Mouse (Mus musculus) olfactory bulb, adult 2 months (tissue): Measurements from ENCODE around the gene Col5a2. TPM values are rescaled to one million over a fixed set of nuclear protein-coding genes. Genes with fewer than 3 reads are reported as not detected.

Source experiments
- H3K27ac ChIP-seq: fragments of 200-500 bp; 2 replicates; pipeline ENCODE4 v1.5.1; 2012; ENCODE audit warnings: low read depth, low read length; ENCODE audit not compliant: insufficient read depth
- H3K4me1 ChIP-seq: fragments of 200-500 bp; 2 replicates; pipeline ENCODE4 v1.6.1; 2012; ENCODE audit warnings: low read length; ENCODE audit not compliant: control insufficient read depth, insufficient read depth
- H3K4me3 ChIP-seq: fragments of 200-500 bp; 2 replicates; pipeline ENCODE4 v1.5.1; 2012; ENCODE audit warnings: mild to moderate bottlenecking, low read depth, low read length, moderate library complexity; ENCODE audit not compliant: insufficient read depth
- CTCF ChIP-seq: fragments of 200-500 bp; IDR thresholded peaks from 2 replicates; pipeline ENCODE4 v1.5.1; 2012; ENCODE audit warnings: low read depth, mild to moderate bottlenecking, low read length, moderate library complexity; ENCODE audit not compliant: insufficient read depth
- POLR2A ChIP-seq: fragments of 200-500 bp; IDR thresholded peaks from 2 replicates; pipeline ENCODE4 v1.6.1; 2012; ENCODE audit warnings: mild to moderate bottlenecking, low read depth, low read length, moderate library complexity; ENCODE audit not compliant: insufficient read depth
- WGBS: fragments of 180-500 bp; shearing (Covaris S2); methylation state at CpG from one replicate; pipeline ENCODE4 v1.1.7; 2018; 5-methylcytosine and 5-hydroxymethylcytosine counted together
- polyA plus RNA-seq: library from polyadenylated mRNA; stranded (reverse); fragments of >200 nt; gene quantifications from 2 replicates; pipeline ENCODE4 v1.2.4, GENCODE M21; 2012; ENCODE audit warnings: low replicate concordance; ENCODE audit not compliant: missing spikeins, insufficient read depth, insufficient read length

Col5a2 gene
- polyA plus RNA-seq, 1 experiment = not detected

- TF ChIP-seq CTCF (no peak), POLR2A (no peak)
- H3K4me1 ChIP-seq = no peaks in the 10 kb centered on the region
- WGBS = 85% methylated on average over 6 of the region's 6 CpGs
- H3K27ac ChIP-seq = no peak overlapping the region
- no peak overlapping the region for H3K4me3 ChIP-seq
Measured at GRCm38 (mm10) chr1:45500456-45500855, 2.6 kb downstream of the Col5a2 start.

- Histone ChIP-seq H3K27ac (no peak overlapping the region), H3K4me1 (no peaks in the 10 kb centered on the region), H3K4me3 (no peak overlapping the region)
- WGBS = 60% methylated on average over 2 of the region's 2 CpGs
- TF ChIP-seq POLR2A = no peak
- no peak for TF ChIP-seq CTCF
Measured at GRCm38 (mm10) chr1:45495025-45495424, 8.1 kb downstream of the Col5a2 start.

- 77% methylated on average over 4 of the region's 4 CpGs for WGBS
- no peak overlapping the region for H3K27ac ChIP-seq
Measured at GRCm38 (mm10) chr1:45492130-45492723, 10.9 kb downstream of the Col5a2 start.

GRCm38 (mm10) chr1:45490451-45490850 lies 12.6 kb downstream of the Col5a2 start:
- no peak overlapping the region for H3K4me3 ChIP-seq
- TF ChIP-seq POLR2A (no peak), CTCF (no peak)
- no peak overlapping the region for H3K27ac ChIP-seq
- H3K4me1 ChIP-seq = no peaks in the 10 kb centered on the region
- 59% methylated on average over 1 of the region's 1 CpGs for WGBS

More at GRCm38 (mm10) chr1:45492130-45492723, 10.9 kb downstream of the Col5a2 start:
- Histone ChIP-seq H3K4me1 (no peaks in the 10 kb centered on the region), H3K4me3 (no peak overlapping the region)
- TF ChIP-seq POLR2A = no peak
- TF ChIP-seq CTCF = no peak

GRCm38 (mm10) chr1:45488291-45488690 lies 14.8 kb downstream of the Col5a2 start:
- H3K27ac ChIP-seq = no peak overlapping the region
- TF ChIP-seq POLR2A (no peak), CTCF (no peak)
- no peaks in the 10 kb centered on the region for H3K4me1 ChIP-seq
- 88% methylated on average over 1 of the region's 1 CpGs for WGBS
- no peak overlapping the region for H3K4me3 ChIP-seq

- TF ChIP-seq POLR2A (no peak), CTCF (no peak)
- WGBS = 87% methylated on average over 4 of the region's 4 CpGs
- Histone ChIP-seq H3K27ac (no peak overlapping the region), H3K4me1 (no peaks in the 10 kb centered on the region), H3K4me3 (no peak overlapping the region)
Measured at GRCm38 (mm10) chr1:45483001-45483400, 20.1 kb downstream of the Col5a2 start.

GRCm38 (mm10) chr1:45481876-45482275 lies 21.2 kb downstream of the Col5a2 start:
- 77% methylated on average over 1 of the region's 1 CpGs for WGBS
- TF ChIP-seq CTCF (no peak), POLR2A (no peak)
- H3K27ac ChIP-seq = no peak overlapping the region
- H3K4me1 ChIP-seq = no peaks in the 10 kb centered on the region
- no peak overlapping the region for H3K4me3 ChIP-seq

GRCm38 (mm10) chr1:45479087-45479486 lies 24.0 kb downstream of the Col5a2 start:
- H3K27ac ChIP-seq = no peak overlapping the region
- H3K4me1 ChIP-seq = no peaks in the 10 kb centered on the region
- H3K4me3 ChIP-seq = no peak overlapping the region
- TF ChIP-seq POLR2A (no peak), CTCF (no peak)

- 47% methylated on average over 4 of the region's 4 CpGs for WGBS
- no peak overlapping the region for H3K4me3 ChIP-seq
Measured at GRCm38 (mm10) chr1:45472751-45473150, 30.3 kb downstream of the Col5a2 start.

GRCm38 (mm10) chr1:45460767-45461166 lies 42.3 kb downstream of the Col5a2 start:
- WGBS = 89% methylated on average over 2 of the region's 2 CpGs
- H3K27ac ChIP-seq = no peak overlapping the region
- TF ChIP-seq CTCF = no peak
- TF ChIP-seq POLR2A = no peak
- no peaks in the 10 kb centered on the region for H3K4me1 ChIP-seq
- no peak overlapping the region for H3K4me3 ChIP-seq

More at GRCm38 (mm10) chr1:45472751-45473150, 30.3 kb downstream of the Col5a2 start:
- TF ChIP-seq CTCF (no peak), POLR2A (no peak)
- H3K4me1 ChIP-seq = no peaks in the 10 kb centered on the region
- H3K27ac ChIP-seq = no peak overlapping the region
